Mouse (Mus musculus) cerebellum, postnatal 25 days (tissue): ENCODE measurements around the gene Olfr521.
"Not testable (repeated sequence)": the region's sequence is repeated elsewhere in the genome, so short reads cannot be mapped to it uniquely, and the experiment has no call there.

Source experiments
- DNase-seq, 2 experiments: peaks; one replicate each; pipeline ENCODE4 v3.0.0; 2021; ENCODE audit warnings: mixed read lengths in 2 of 2

The Olfr521 gene

DNA sequence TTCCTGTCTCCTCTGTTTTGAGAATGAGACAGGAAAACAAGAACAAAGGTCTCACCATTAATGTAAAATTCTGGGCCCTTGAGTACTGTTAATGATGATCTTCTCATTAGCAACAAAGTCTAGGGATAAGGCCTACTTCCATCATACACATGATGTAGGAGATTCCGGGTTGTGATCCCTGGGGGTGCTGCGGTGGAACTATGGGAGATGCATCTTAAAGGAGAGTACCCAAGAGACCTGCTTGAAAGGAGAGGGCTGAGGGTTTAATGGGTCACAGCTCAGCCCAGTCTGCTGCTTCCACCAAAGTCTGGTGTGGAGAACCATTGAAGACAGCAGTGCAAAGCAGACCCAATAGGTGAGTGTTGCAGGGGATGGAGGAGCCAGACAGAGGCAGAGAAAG is at the start of gene Olfr521:
TSS of gene Olfr521 (plus strand) at position 301 of the 400 bp plus-strand sequence.
- no peak for DNase-seq

DNA sequence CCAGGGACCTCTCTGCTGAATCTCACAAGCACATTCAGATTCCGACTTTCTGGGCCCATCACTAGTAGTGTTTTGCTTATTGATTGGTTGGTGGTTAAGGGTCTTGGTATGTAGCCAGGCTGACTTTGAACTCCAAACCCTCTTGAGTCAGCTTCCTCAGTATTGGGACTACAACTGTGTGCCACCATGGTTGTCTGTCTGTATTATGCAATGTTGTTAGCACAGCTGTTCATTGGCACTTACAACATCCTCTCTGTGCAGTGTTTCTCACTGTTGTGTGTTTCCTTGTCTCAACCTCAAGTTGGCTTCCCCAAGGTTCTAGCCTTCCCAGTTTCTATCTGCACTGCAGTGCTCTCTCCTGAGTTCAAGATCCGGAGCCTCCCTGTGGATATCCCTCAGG is 46.8 kb upstream of the Olfr521 start:
- DNase-seq = no peak

- DNase-seq = no peak
Observed at GRCm38 (mm10) chr7:99729973-99730372, 33.3 kb upstream of the Olfr521 start, which contains the start of gene Olfr520. Gene Olfr520 (plus strand): TSS chr7:99730273.

DNA sequence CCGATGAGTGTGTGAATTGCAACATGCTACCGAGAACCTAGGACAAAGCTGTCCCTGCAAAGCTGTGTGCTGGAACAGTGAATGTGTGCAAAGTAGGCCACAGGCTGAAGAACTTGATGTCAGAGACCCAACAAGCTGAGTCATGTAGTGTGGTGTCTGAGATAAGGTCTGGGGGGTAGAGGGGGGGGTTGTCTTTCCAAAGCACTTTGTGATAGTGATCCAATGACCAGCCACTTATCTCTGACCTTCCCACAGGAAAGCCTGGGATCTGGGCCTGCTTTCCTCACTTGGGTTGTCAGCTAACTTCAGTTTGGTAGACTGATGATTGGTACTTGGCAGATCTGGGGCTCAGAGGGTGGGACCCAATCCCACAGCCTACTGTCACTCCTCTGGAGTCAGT is 28.7 kb upstream of the Olfr521 start:
- no peak for DNase-seq

- not testable (repeated sequence) for DNase-seq
Observed at GRCm38 (mm10) chr7:99735491-99735890, 27.8 kb upstream of the Olfr521 start.

DNA sequence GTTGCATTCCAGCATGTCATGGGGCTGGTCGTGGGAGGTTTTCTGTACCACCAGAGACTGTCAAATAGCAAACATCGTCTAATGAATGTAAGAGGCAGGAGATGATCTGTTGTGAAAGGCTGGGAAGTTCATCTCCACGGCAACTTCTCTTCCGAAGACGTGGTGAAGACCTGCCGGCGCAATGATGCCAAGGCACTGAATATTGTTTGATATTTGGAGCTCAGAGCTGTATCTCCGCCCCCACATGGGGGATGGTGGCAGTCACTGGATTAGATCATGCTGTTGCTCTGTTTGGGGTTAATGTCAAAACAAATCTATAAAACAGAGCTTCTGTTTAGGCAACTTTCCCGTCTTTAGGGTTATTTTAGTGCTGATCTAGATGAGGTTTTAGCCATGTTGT is 24.0 kb upstream of the Olfr521 start:
- no peak for DNase-seq

- DNase-seq = no peak
Observed at GRCm38 (mm10) chr7:99781385-99781784, 18.1 kb downstream of the Olfr521 start.

- DNase-seq = no peak
Observed at GRCm38 (mm10) chr7:99781916-99782315, 18.6 kb downstream of the Olfr521 start.

- DNase-seq = no peak
Observed at GRCm38 (mm10) chr7:99783421-99783820, 20.1 kb downstream of the Olfr521 start.

DNA sequence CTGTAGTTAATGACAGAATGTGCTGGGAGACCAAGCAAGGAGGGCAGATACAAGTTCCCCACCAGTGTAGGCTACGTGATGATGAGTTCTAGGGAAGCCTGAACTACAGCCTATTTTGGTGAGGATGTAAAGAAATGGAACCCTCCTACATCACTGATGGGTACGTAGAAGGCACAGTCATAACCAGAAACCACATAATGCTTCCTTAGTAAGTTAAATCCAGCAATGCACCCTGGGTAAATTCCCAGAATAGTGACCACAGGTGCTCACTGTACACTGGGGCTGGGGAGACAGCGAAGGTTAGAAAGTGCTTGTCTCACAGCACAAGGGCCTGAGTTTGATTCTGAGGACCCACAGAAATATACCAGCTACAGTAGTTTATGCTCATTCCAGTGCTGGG is 22.2 kb downstream of the Olfr521 start:
- no peak for DNase-seq

GRCm38 (mm10) chr7:99786774-99787173 is 23.5 kb downstream of the Olfr521 start:
- no peak for DNase-seq

DNA sequence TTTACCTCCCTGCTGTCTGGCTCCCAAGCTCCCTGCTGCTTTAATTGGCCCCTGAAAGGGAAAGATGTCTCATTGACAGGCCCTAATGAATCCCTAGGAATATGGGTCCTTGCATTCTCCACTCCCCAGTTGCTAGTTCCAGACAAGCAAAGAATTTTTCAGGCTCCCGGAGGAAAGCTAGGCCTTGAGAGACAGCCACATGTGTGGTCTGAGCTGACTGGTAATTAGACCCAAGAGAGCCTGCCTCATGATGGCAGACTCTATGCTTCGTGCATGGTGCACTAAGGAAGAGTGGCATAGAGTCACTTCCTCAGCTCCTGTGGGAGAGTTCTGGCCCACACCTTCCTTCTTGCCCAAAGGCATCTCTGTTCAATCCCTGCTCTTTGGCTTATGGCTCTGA is 24.6 kb downstream of the Olfr521 start:
- no peak for DNase-seq

DNA sequence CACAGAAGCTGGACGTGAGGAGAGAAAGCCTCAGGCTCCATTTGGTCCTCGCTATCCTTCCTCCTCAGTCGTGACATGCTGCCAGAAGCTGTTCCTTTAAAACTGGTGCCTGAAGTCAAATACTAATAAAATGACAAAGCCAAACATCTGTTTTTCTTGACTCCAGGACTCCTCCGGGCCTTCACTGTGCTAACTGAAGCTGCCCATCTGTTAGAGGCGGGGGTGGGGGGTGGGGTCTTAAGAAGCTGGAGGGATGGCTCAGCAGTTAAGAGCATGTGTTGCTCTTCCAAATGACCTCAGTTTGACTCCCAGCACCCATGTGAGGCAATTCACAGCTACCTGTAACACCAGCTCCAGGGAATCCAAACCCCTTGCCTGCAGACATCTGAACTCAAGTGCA is 25.3 kb downstream of the Olfr521 start:
- DNase-seq = no peak

- no peak for DNase-seq
Observed at GRCm38 (mm10) chr7:99790816-99791215, 27.5 kb downstream of the Olfr521 start.

DNA sequence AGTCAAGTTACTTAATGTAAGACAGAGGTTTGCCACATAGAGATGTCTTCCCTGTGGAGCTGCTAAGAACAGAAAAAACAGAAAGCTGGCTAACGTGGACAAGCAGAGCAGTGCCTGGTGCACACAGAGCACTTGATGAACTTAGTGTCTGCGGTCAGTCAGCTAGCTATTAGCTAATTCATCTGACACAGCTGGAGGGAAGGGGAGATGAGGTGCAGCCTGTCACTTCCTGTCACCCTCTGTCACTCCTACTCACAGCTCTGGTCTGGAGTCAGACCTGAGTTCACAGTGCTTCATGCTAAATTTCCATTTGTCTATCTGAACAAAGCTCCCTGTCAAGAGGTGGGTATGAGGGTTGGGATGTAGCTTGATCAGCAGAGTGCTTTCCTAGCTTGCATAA is 30.8 kb downstream of the Olfr521 start:
- DNase-seq = no peak

DNA sequence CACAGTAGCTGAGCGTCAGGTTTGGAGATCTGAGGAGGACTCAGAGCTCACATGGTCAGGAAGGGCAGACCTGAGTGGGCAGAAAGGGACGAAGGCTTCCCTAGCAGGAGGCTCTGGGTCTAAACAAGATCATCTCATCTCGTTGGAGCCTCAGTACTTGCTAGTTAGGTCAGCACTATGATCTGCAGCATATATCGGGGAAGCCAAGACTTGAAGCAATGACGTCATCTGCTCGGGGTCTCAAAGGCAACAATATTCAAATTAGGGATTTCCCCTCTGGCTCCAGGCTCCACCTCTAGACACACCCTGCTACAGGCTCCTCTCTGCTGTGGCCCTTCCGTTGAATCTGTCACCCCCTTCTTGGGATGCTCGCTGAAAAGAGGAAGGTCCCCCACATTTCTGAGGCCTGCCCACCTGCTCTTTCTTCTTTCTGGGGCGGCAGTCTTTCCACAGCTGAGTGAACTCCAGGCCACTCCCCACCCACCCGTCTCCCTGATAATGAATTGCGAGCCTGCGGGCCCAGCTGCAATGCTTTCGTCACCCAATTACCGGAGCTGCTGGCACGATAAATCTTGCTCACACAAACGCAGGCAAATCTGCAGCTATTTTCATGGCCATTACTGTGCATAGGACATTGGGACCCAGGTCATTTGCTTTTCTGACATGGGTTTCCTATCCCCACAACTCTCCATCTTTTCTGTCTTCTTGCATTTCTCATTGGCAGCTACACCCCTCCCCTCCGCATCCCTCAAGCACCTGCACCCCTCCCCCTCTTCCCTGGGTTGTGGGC is 32.1 kb downstream of the Olfr521 start:
- DNase-seq = peak; percentile 22 to 30

GRCm38 (mm10) chr7:99796471-99796870 is 33.2 kb downstream of the Olfr521 start:
- no peak for DNase-seq

- DNase-seq = no peak
Observed at GRCm38 (mm10) chr7:99797261-99797660, 34.0 kb downstream of the Olfr521 start.

DNA sequence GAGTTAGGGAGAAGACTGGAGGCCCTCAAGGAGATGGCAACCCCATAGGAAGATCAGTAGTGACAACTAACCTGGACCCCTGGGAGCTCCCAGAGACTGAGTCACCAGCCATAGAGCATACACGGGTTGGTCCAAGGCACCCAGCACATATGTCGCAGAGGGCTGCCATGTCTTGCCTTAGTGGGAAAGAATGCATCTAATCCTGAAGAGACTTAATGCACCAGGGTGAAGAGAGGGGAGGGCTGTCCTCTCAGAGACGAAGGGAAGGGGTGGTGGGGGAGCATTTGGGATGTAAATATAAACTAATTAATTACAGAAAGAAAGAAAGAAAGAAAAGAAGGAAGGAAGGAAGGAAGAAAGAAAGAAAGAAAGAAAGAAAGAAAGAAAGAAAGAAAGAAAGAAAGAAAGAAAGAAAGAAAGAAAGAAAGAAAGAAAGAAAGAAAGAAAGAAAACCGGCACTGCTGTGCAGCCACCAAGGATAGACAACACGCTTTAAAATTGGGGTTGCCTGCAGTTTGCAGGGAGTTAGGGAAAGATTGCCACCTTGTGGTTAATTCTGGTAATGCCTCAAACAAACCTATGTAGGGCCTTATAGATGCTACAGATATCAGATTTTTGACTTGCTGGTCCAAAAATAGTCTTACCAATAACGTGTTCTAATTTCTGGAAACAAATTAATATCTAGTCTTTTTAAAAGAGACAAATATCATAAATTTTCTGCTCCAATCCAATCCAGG is 34.8 kb downstream of the Olfr521 start:
- DNase-seq = peak; percentile 32 to 77

- DNase-seq = no peak
Observed at GRCm38 (mm10) chr7:99799118-99799517, 35.8 kb downstream of the Olfr521 start.

DNA sequence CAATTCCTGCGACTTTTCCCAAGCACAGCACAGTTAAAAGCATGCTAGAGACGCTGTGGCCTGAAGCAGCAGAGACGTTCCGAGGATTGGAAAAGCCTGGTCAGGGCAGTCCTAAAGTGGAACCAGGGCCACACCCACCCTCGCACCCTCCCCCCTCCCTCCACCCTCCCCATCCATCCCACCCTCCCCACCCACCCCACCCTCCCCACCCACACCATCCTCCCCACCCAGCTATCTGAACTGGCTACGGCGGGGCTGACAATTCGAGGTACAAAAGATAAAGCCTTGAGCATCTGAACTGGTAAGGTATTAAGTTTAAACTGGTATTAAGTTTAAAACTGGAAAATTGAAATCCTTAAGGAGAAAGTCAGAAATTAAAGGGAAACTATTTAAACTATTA is 40.2 kb downstream of the Olfr521 start:
- no peak for DNase-seq

DNA sequence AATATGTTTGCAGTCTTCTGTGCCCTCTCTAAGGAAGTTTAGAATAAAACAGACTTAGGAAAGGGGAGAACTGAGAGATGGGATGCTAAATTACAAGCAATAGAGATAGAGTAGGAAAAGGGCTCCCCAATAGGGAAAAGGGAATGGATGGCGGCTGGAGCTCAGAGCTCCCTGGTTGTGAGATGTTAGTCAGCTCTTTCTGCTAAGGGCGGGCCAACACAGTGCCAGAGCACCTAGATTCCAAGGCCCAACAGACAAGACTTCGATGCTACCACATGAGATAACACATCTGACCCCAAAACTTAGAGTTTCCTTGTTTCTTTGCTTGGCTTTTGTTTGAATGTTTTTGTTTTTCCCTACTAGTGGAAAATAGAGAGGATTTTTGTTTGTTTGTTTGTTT is 40.7 kb downstream of the Olfr521 start:
- not testable (repeated sequence) for DNase-seq

- no peak for DNase-seq
Observed at GRCm38 (mm10) chr7:99805340-99805739, 42.0 kb downstream of the Olfr521 start.

- DNase-seq = not testable (repeated sequence)
Observed at GRCm38 (mm10) chr7:99807043-99807442, 43.7 kb downstream of the Olfr521 start.
